Mouse (Mus musculus) MEL (cell line): ENCODE data around the gene Ddx54. TPM values are rescaled to one million over a fixed set of nuclear protein-coding genes. Genes with fewer than 3 reads are reported as not detected.

Experiments used
- DNase-seq: peaks from one replicate; pipeline ENCODE4 v3.0.0; 2011; ENCODE audit warnings: low read depth, low spot score
- H3K27ac ChIP-seq: 2 replicates; pipeline ENCODE4 v1.5.1; 2012; ENCODE audit warnings: low read depth, mild to moderate bottlenecking, control low read depth, low read length, moderate library complexity; ENCODE audit not compliant: control insufficient read depth
- H3K27me3 ChIP-seq, 2 experiments: fragments of 150-350 bp in 1 of 2; sonication (generic) in 1 of 2; 2 replicates each; pipeline ENCODE4 v1.6.1; 2012; ENCODE audit warnings: low read length in 2 of 2, mild to moderate bottlenecking in 2 of 2, improper control_type of control experiment in 1 of 2, moderate library complexity in 1 of 2; ENCODE audit not compliant: insufficient read depth in 2 of 2, control insufficient read depth in 1 of 2
- H3K36me3 ChIP-seq, 2 experiments: 2 replicates each; pipeline ENCODE4 v1.6.1; 2012 to 2014; ENCODE audit warnings: low read length in 2 of 2, improper control_type of control experiment in 1 of 2, inconsistent platforms in 1 of 2, mild to moderate bottlenecking in 1 of 2; ENCODE audit not compliant: insufficient read depth in 2 of 2, control insufficient read depth in 1 of 2
- H3K4me1 ChIP-seq, 2 experiments: fragments of 150-350 bp in 1 of 2; sonication (generic) in 1 of 2; 2 replicates each; pipeline ENCODE4 v1.6.1; 2012; ENCODE audit warnings: low read length in 2 of 2, improper control_type of control experiment in 1 of 2, mild to moderate bottlenecking in 1 of 2; ENCODE audit not compliant: insufficient read depth in 2 of 2, control insufficient read depth in 1 of 2
- H3K4me3 ChIP-seq, 2 experiments: fragments of 150-350 bp in 1 of 2; sonication (generic) in 1 of 2; 2 replicates each; pipeline ENCODE4 v1.5.1; 2012; ENCODE audit warnings: low read depth in 2 of 2, low read length in 2 of 2, mild to moderate bottlenecking in 2 of 2, moderate library complexity in 2 of 2, control low read depth in 1 of 2, improper control_type of control experiment in 1 of 2; ENCODE audit not compliant: control insufficient read depth in 1 of 2, insufficient read depth in 1 of 2
- H3K79me2 ChIP-seq: 2 replicates; pipeline ENCODE4 v1.6.1; 2012; ENCODE audit warnings: mild to moderate bottlenecking, low read length, moderate library complexity; ENCODE audit not compliant: control insufficient read depth, poor library complexity, insufficient read depth
- H3K9ac ChIP-seq: 2 replicates; pipeline ENCODE4 v1.6.1; 2012; ENCODE audit warnings: low read depth, mild to moderate bottlenecking, control low read depth, low read length, moderate library complexity; ENCODE audit not compliant: control insufficient read depth, poor library complexity, severe bottlenecking
- H3K9me3 ChIP-seq: fragments of 150-350 bp; sonication (generic); replicated peaks from 2 replicates; pipeline ENCODE4 v1.6.1; 2012; ENCODE audit warnings: mild to moderate bottlenecking, low read length, improper control_type of control experiment, moderate library complexity; ENCODE audit not compliant: insufficient read depth
- BHLHE40 ChIP-seq: IDR thresholded peaks from 2 replicates; pipeline ENCODE4 v1.6.1; 2012; ENCODE audit warnings: low read depth, mild to moderate bottlenecking, inconsistent platforms, low read length, improper control_type of control experiment, borderline replicate concordance
- CTCF ChIP-seq, 3 experiments: IDR thresholded peaks in 2 of 3; conservative IDR thresholded peaks in 1 of 3; 2 replicates each; pipeline ENCODE4 v1.5.1; 2011 to 2012; ENCODE audit warnings: low read length in 3 of 3, low read depth in 2 of 3, mild to moderate bottlenecking in 2 of 3, improper control_type of control experiment in 1 of 3, inconsistent platforms in 1 of 3, mixed read lengths in 1 of 3, moderate library complexity in 1 of 3; ENCODE audit not compliant: control insufficient read depth in 1 of 3, insufficient read depth in 1 of 3, poor library complexity in 1 of 3, severe bottlenecking in 1 of 3
- E2F4 ChIP-seq: IDR thresholded peaks from 2 replicates; pipeline ENCODE4 v1.6.1; 2011; ENCODE audit warnings: low read depth, low read length, improper control_type of control experiment, borderline replicate concordance
- EP300 ChIP-seq, 2 experiments: IDR thresholded peaks; 2 replicates each; pipeline ENCODE4 v1.6.1; 2011; ENCODE audit warnings: improper control_type of control experiment in 2 of 2, low read length in 2 of 2, low read depth in 1 of 2, mild to moderate bottlenecking in 1 of 2
- ETS1 ChIP-seq: IDR thresholded peaks from 2 replicates; pipeline ENCODE4 v1.6.1; 2012; ENCODE audit warnings: low read depth, mild to moderate bottlenecking, inconsistent platforms, low read length, improper control_type of control experiment, moderate library complexity
- GABPA ChIP-seq: IDR thresholded peaks from 2 replicates; pipeline ENCODE4 v1.6.1; 2012; ENCODE audit warnings: low read depth, mild to moderate bottlenecking, inconsistent platforms, low read length, improper control_type of control experiment, moderate library complexity
- KAT2A ChIP-seq: conservative IDR thresholded peaks from 2 replicates; pipeline ENCODE4 v1.6.1; 2012; ENCODE audit warnings: low read depth, low read length, improper control_type of control experiment, inconsistent platforms
- MAFK ChIP-seq: IDR thresholded peaks from 2 replicates; pipeline ENCODE4 v1.6.1; 2011; ENCODE audit warnings: low read depth, mild to moderate bottlenecking, low read length, improper control_type of control experiment, borderline replicate concordance
- MAX ChIP-seq: IDR thresholded peaks from 2 replicates; pipeline ENCODE4 v1.6.1; 2011; ENCODE audit warnings: low read length, improper control_type of control experiment
- MXI1 ChIP-seq: IDR thresholded peaks from 2 replicates; pipeline ENCODE4 v1.6.1; 2011; ENCODE audit warnings: mild to moderate bottlenecking, low read depth, low read length, improper control_type of control experiment
- NELFE ChIP-seq: IDR thresholded peaks from 2 replicates; pipeline ENCODE4 v1.6.1; 2011; ENCODE audit warnings: low read depth, low read length, improper control_type of control experiment
- NRF1 ChIP-seq: IDR thresholded peaks from 2 replicates; pipeline ENCODE4 v1.6.1; 2014; ENCODE audit warnings: low read depth, mild to moderate bottlenecking, inconsistent platforms, low read length, improper control_type of control experiment, moderate library complexity; ENCODE audit not compliant: poor library complexity, insufficient read depth, severe bottlenecking
- POLR2AphosphoS5 ChIP-seq: IDR thresholded peaks from 2 replicates; pipeline ENCODE4 v1.6.1; 2012; ENCODE audit warnings: low read depth, borderline replicate concordance, mild to moderate bottlenecking, inconsistent platforms, low read length, moderate library complexity, mixed read lengths
- SIN3A ChIP-seq: IDR thresholded peaks from 2 replicates; pipeline ENCODE4 v1.6.1; 2012; ENCODE audit warnings: low read length, improper control_type of control experiment, inconsistent platforms
- TCF12 ChIP-seq: IDR thresholded peaks from 2 replicates; pipeline ENCODE4 v1.6.1; 2014; ENCODE audit warnings: low read depth, mild to moderate bottlenecking, inconsistent platforms, low read length, improper control_type of control experiment, moderate library complexity
- UBTF ChIP-seq: IDR thresholded peaks from 2 replicates; pipeline ENCODE4 v1.6.1; 2012; ENCODE audit warnings: low read depth, mild to moderate bottlenecking, inconsistent platforms, low read length, improper control_type of control experiment, moderate library complexity, borderline replicate concordance; ENCODE audit not compliant: insufficient read depth
- USF1 ChIP-seq: IDR thresholded peaks from 2 replicates; pipeline ENCODE4 v1.6.1; 2014; ENCODE audit warnings: low read depth, mild to moderate bottlenecking, inconsistent platforms, low read length, improper control_type of control experiment, moderate library complexity
- USF2 ChIP-seq, 2 experiments: IDR thresholded peaks; 2 replicates each; pipeline ENCODE4 v1.6.1; 2011 to 2012; ENCODE audit warnings: improper control_type of control experiment in 2 of 2, low read length in 2 of 2, borderline replicate concordance in 1 of 2, inconsistent platforms in 1 of 2, low read depth in 1 of 2, mild to moderate bottlenecking in 1 of 2; ENCODE audit not compliant: insufficient read depth in 1 of 2
- ZC3H11A ChIP-seq: IDR thresholded peaks from 2 replicates; pipeline ENCODE4 v1.6.1; 2012; ENCODE audit warnings: low read depth, mild to moderate bottlenecking, inconsistent platforms, low read length, improper control_type of control experiment
- ZNF384 ChIP-seq: IDR thresholded peaks from 2 replicates; pipeline ENCODE4 v1.6.1; 2012; ENCODE audit warnings: low read depth, mild to moderate bottlenecking, inconsistent platforms, low read length, improper control_type of control experiment
- polyA plus RNA-seq, 2 experiments: library from polyadenylated mRNA; stranded (reverse) in 1 of 2; unstranded in 1 of 2; fragments of >175 nt in 1 of 2; fragments of >200 nt in 1 of 2; gene quantifications; 2 replicates each; pipeline versions ENCODE4 v1.2.1 to v1.2.4; 2012; ENCODE audit warnings: low replicate concordance in 2 of 2, low read depth in 1 of 2; ENCODE audit not compliant: insufficient read length in 2 of 2, insufficient read depth in 1 of 2, missing spikeins in 1 of 2
- total RNA-seq: library from RNA; depleted of rRNA; stranded (reverse); fragments of 300-350 nt; gene quantifications from 2 replicates; pipeline ENCODE4 v1.2.3, GENCODE M21; 2012

The Ddx54 gene
- total and polyA plus RNA-seq, 3 experiments: 73.8 to 99.9 TPM; not detected in 1

DNA sequence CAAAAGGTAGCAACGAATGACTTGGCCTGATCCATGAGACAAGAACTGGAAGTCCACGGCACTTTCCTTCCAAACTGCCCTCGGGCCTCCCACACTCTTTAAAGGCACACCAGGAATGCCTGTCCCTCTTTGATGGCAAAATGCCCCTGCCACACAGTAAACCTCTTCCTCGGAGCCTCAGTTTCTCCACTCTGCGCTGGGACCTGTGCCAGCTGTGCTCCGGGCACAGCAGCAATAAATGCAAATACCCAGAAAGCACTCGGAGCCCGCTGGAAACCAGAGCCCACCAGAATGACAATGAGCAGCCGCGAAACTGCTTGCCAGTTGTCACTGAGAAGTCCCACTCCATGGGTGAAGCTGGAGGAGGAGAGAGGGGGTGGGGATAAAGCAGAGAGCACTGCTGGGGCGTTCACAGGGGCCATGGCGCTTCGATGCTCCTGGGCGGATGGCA lies 44.8 kb upstream of the Ddx54 start:
- Histone ChIP-seq H3K27me3 (no peaks in the 10 kb centered on the region), H3K27ac (no peak overlapping the region), H3K4me3 (no peak overlapping the region), H3K9ac (no peak overlapping the region), H3K4me1 (peaks cover 0 to 5% of the 10 kb centered on the region in 2 experiments; a peak in 2 of 4 replicates), H3K79me2 (no peaks in the 10 kb centered on the region), H3K9me3 (no peaks in the 10 kb centered on the region), H3K36me3 (0 out of 4 replicates have a peak, but pooled peaks cover 0 to 3% of the 10 kb centered on the region in 2 experiments)
- no peak for DNase-seq
- TF ChIP-seq MAFK: no peak
- TF ChIP-seq POLR2AphosphoS5: no peak
- no peak for TF ChIP-seq MAX
- TF ChIP-seq GABPA: no peak
- TF ChIP-seq USF2 (IDR thresholded peaks at IDR 0.05; ENCODE audit: borderline replicate concordance in 1 of 2, insufficient read depth in 1 of 2, low read depth in 1 of 2, low read length in 2 of 2): no peak
- no peak for TF ChIP-seq CTCF (IDR thresholded peaks at IDR 0.05 in 2 of 3, conservative IDR thresholded peaks at IDR 0.05 in 1 of 3; ENCODE audit: control insufficient read depth in 1 of 3, insufficient read depth in 1 of 3, low read depth in 2 of 3, low read length in 3 of 3, poor library complexity in 1 of 3, severe bottlenecking in 1 of 3)
- no peak for TF ChIP-seq SIN3A
- no peak for TF ChIP-seq ZNF384
- TF ChIP-seq KAT2A: no peak
- no peak for TF ChIP-seq NELFE
- no peak for TF ChIP-seq TCF12
- no peak for TF ChIP-seq ETS1
- TF ChIP-seq NRF1: no peak

DNA sequence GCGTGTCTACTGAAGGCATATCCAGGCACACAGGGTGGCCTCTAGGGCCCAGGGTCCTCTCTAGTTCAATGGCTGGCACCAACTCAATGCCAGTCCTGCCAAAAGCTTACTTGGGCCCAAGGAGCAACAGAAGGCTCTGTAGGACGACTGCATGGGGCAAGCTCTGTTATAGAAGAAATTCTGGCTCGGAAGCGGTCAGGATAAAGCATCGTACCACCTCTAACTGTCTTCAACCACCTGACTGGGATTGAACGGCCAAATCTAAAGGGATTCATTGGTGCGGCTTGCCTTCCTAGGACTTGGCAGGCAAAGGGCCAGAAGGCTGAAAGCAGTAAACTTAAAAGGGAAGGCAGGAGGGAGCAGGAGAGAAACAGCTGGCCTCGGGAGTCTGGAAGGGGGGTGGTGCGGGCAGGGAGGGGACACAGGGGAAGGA lies 44.2 kb upstream of the Ddx54 start:
- Histone ChIP-seq H3K9ac (no peak overlapping the region), H3K36me3 (peaks cover 0 to 3% of the 10 kb centered on the region in 2 experiments; a peak in 1 of 4 replicates), H3K27me3 (no peaks in the 10 kb centered on the region), H3K79me2 (no peaks in the 10 kb centered on the region), H3K4me1 (peaks cover 0 to 5% of the 10 kb centered on the region in 2 experiments; a peak in 2 of 4 replicates), H3K4me3 (no peak overlapping the region), H3K27ac (no peak overlapping the region), H3K9me3 (no peaks in the 10 kb centered on the region)
- no peak for DNase-seq
- TF ChIP-seq E2F4 (no peak), ZC3H11A (no peak), MXI1 (no peak), UBTF (no peak), GABPA (no peak), KAT2A (no peak), MAFK (no peak), CTCF (IDR thresholded peaks at IDR 0.05 in 2 of 3, conservative IDR thresholded peaks at IDR 0.05 in 1 of 3; ENCODE audit: control insufficient read depth in 1 of 3, insufficient read depth in 1 of 3, low read depth in 2 of 3, low read length in 3 of 3, poor library complexity in 1 of 3, severe bottlenecking in 1 of 3) (no peak), EP300 (IDR thresholded peaks at IDR 0.05; ENCODE audit: low read depth in 1 of 2, low read length in 2 of 2) (no peak), MAX (no peak), BHLHE40 (no peak), USF2 (IDR thresholded peaks at IDR 0.05; ENCODE audit: borderline replicate concordance in 1 of 2, insufficient read depth in 1 of 2, low read depth in 1 of 2, low read length in 2 of 2) (no peak), TCF12 (no peak), USF1 (no peak), SIN3A (no peak), POLR2AphosphoS5 (no peak), ZNF384 (no peak)
